Mouse (Mus musculus): ENCODE measurements around the gene Tiam2. TPM values are rescaled to one million over a fixed set of nuclear protein-coding genes. Genes with fewer than 3 reads are reported as not detected.

Gene Tiam2
- polyA plus RNA-seq, 1 experiment from 2014 or later: 20.6 TPM

DNA sequence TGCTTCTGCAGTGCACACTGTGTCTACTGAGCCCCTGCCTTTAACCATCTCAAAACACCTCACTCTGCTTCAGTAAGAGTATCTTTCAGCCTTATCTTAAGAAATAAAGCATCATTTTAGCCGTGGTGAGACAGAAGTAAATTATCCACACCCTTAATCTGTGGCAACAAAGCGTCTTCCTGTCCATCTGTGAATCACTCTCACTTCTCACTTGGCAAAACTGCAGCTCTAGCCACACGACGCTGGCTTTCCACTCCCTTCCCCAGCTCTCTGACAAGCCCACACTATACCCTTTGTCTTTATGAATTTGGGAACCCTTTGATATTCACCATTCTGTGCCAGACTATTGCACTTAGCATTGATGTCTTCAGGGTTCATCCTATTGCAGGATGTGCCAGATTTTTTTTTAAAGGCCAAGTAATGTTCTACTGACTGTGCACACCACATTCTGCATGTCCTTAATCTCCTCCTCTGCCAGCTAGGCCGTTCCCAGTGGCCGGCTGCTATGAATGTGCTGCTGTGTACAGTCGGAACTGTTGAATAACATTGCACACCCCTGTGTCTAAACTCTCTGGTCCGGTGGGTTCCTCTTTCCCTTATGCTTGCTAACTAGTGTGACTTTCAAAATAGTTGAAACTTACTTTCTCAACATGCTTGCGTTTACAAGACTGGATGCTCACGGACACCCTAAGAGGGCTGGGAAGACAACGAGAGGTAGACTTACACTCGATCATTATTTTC is 126.4 kb downstream of the Tiam2 start:
- H3K4me2 ChIP-seq: no peak overlapping the region
- no peaks in the 10 kb centered on the region for H3K9me3 ChIP-seq
- H3K9ac ChIP-seq (replicated peaks): no peak overlapping the region
- H3K4me3 ChIP-seq (replicated peaks): no peak overlapping the region
- no peak for ATAC-seq (ENCODE audit: insufficient number of reproducible peaks, insufficient read depth, low FRiP score, low TSS enrichment, low read depth)
- peaks cover 38% of the 10 kb centered on the region for H3K36me3 ChIP-seq
- WGBS: 86% methylated on average over 12 of the region's 12 CpGs
- H3K4me1 ChIP-seq (replicated peaks): peaks cover 11% of the 10 kb centered on the region; the same call in 1 of the 2 replicates
- no peak overlapping the region for H3K27ac ChIP-seq
- no peaks in the 10 kb centered on the region for H3K27me3 ChIP-seq

DNA sequence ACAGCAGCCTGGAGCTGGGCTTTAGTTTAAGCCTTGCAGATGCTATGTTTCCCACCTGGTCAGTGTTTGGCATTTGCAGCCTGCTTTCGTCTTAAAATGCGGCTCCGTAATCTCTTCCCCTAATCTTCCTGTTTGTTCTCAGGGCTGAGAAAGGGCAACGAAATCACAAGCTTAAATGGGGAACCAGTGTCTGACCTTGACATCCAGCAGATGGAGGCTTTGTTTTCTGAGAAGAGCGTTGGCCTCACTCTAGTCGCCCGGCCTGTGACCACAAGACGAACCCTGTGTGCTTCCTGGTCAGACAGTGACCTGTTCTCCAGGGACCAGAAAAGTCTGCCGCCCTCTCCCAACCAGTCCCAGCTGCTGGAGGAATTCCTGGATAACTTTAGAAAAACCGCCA is 127.6 kb downstream of the Tiam2 start:
- 45% methylated on average over 10 of the region's 10 CpGs for WGBS
- no peak for ATAC-seq (ENCODE audit: insufficient number of reproducible peaks, insufficient read depth, low FRiP score, low TSS enrichment, low read depth)
- Histone ChIP-seq H3K4me3 (replicated peaks) (no peak overlapping the region), H3K9ac (replicated peaks) (no peak overlapping the region), H3K4me1 (replicated peaks) (peaks cover 11% of the 10 kb centered on the region; the same call in 1 of the 2 replicates), H3K27ac (no peak overlapping the region), H3K4me2 (no peak overlapping the region), H3K9me3 (no peaks in the 10 kb centered on the region), H3K27me3 (no peaks in the 10 kb centered on the region), H3K36me3 (peaks cover 38% of the 10 kb centered on the region)

DNA sequence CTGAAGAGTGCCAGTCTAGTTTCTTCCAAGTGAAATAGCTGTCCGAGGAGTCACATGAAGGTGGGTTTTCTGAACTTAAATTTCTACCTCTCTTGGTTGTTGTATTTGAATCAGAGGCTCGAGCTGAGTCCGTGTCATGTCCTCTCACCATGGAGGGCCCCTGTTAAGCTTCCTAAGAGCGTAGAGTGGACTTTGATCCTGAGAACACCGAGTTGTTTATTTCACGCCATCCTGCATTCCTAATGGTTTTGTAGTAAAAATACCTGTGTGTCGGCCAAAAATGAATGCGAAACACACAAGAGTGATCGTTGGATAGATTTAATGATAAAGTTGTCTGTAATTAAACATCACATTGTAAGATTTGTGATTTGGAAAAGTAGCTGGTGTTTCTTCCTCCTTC is 128.5 kb downstream of the Tiam2 start:
- WGBS: 91% methylated on average over 9 of the region's 9 CpGs
- H3K9ac ChIP-seq (replicated peaks): no peak overlapping the region
- no peak overlapping the region for H3K27ac ChIP-seq
- H3K9me3 ChIP-seq: no peaks in the 10 kb centered on the region
- peaks cover 38% of the 10 kb centered on the region for H3K36me3 ChIP-seq
- H3K4me1 ChIP-seq (replicated peaks): peaks cover 11% of the 10 kb centered on the region; the same call in 1 of the 2 replicates
- no peak overlapping the region for H3K4me3 ChIP-seq (replicated peaks)
- ATAC-seq (ENCODE audit: insufficient number of reproducible peaks, insufficient read depth, low FRiP score, low TSS enrichment, low read depth): no peak
- no peak overlapping the region for H3K4me2 ChIP-seq
- no peaks in the 10 kb centered on the region for H3K27me3 ChIP-seq

DNA sequence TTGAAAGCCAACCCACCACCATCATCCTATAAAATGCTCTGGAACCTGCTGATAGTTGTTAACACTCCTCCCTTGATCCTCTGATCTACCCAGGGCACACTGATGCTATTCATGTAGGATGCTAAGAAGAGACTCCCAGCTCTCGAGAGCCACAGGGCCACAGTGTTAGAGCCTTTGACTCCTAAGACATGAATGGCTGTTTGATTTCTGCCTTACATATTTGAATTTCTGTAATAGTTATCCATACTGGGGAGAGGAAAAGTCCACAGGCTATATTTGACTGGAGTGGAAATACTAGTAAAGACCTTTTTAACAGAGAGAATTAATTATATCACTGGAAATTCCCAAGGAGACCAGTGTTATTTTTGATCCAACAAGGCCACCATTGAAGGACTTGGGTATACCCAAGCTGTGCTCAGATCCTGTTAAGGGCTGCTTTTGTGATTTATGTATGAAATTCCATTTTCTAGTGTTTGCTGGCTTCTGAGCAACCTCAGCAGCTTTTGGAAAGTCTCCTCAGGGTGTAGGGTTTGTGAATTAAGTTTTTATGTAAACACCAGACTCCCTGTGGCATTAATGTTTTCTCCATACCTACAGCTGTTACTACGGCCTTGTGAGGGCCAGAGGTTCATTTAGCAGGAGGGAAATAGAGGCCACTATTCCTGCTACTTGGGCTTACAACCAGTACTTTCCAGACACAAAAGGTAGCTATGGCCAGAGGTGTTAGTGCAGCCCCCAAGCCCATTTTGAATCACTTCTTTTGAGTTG is 131.7 kb downstream of the Tiam2 start:
- Histone ChIP-seq H3K9me3 (no peaks in the 10 kb centered on the region), H3K9ac (replicated peaks) (no peak overlapping the region), H3K4me3 (replicated peaks) (no peak overlapping the region), H3K27ac (peak overlapping the region; percentile 66), H3K27me3 (no peaks in the 10 kb centered on the region), H3K36me3 (peaks cover 23% of the 10 kb centered on the region), H3K4me2 (no peak overlapping the region), H3K4me1 (replicated peaks) (peaks cover 12% of the 10 kb centered on the region; the same call in 1 of the 2 replicates)
- 57% methylated on average over 2 of the region's 2 CpGs for WGBS
- ATAC-seq (ENCODE audit: insufficient number of reproducible peaks, insufficient read depth, low FRiP score, low TSS enrichment, low read depth): no peak

DNA sequence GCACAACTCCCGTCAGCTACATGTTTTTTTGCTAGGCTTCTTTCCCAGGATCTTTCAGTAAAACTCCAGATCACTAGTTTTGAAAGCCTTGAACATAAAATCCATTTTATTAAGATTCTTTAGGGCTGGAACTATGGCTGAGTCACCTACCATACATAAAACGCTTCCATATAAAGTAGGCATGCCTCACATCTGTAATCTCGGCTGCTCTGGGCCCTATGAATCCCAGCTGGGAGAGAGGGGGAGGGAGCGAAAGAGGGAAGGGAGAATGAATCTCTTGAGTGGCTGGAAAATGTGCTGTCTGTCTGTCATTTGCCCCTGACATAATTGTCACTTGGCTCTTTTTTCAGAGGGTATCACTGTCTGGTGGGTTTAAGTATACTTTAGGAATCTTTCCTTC is 139.5 kb downstream of the Tiam2 start:
- WGBS: 44% methylated on average over 4 of the region's 4 CpGs
- H3K9me3 ChIP-seq: no peaks in the 10 kb centered on the region
- H3K27me3 ChIP-seq: no peaks in the 10 kb centered on the region
- no peak overlapping the region for H3K4me2 ChIP-seq
- ATAC-seq (ENCODE audit: insufficient number of reproducible peaks, insufficient read depth, low FRiP score, low TSS enrichment, low read depth): no peak
- H3K27ac ChIP-seq: no peak overlapping the region
- peaks cover 21% of the 10 kb centered on the region for H3K4me1 ChIP-seq (replicated peaks)
- H3K36me3 ChIP-seq: peaks cover 9% of the 10 kb centered on the region; the same call in 1 of the 2 replicates
- H3K9ac ChIP-seq (replicated peaks): no peak overlapping the region
- no peak overlapping the region for H3K4me3 ChIP-seq (replicated peaks)

DNA sequence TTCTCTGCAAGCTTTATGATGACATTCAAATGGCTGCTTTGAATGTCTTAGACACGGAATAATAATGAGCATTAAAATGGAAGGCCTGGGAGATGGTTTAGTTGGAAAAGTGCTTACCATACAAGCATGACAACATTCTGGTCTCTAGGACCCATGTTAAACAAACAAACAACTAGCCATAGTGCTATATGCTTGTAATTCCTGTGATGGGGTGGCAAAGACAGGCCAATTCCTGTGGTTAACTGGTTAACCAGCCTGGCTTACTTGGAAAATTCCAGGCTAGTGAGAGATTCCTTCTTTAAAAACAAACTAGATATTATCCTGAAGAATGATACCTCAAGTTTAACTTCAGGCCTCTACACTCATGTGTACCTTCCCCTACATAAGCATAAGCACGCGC is 140.3 kb downstream of the Tiam2 start:
- Histone ChIP-seq H3K9me3 (no peaks in the 10 kb centered on the region), H3K4me3 (replicated peaks) (no peak overlapping the region), H3K4me2 (no peak overlapping the region), H3K9ac (replicated peaks) (no peak overlapping the region), H3K36me3 (peaks cover 4% of the 10 kb centered on the region; the same call in 1 of the 2 replicates), H3K27me3 (no peaks in the 10 kb centered on the region), H3K4me1 (replicated peaks) (peaks cover 21% of the 10 kb centered on the region), H3K27ac (no peak overlapping the region)
- WGBS: 94% methylated on average over 3 of the region's 3 CpGs
- ATAC-seq (ENCODE audit: insufficient number of reproducible peaks, insufficient read depth, low FRiP score, low TSS enrichment, low read depth): no peak

DNA sequence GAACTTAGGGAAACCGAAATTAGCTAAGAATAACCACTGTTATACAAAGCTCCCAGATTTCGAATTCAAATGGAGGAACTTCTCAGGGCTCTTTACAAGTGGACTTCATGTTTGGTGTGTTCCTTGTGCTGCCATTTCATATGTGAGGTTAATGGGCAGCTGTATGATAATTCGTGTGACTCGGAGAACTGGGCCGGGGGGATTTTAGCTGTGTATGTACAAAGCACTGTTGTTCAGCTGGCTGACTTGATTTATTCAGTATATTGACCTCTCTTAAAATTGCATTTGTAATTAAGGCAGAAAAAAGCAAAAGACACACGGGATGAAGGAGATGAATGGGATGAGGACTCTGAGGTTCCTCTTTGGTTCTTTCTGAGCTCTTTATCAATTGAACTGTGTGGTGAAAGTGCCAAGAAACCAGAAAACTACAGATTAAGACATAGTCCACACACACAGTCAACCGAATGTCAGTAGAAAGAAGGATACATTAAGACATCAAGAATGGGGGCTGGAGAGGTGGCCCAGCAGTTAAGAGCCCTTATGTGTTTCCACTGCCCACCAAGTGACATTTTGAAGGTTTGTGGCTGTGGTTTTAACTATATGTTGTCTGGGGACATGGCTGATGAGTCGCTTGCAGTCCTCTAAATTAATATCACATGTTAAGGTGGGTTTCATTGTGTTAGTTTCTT is 141.4 kb downstream of the Tiam2 start:
- Histone ChIP-seq H3K4me3 (replicated peaks) (no peak overlapping the region), H3K36me3 (no peaks in the 10 kb centered on the region; the same call in 1 of the 2 replicates), H3K27ac (no peak overlapping the region), H3K27me3 (no peaks in the 10 kb centered on the region), H3K9ac (replicated peaks) (no peak overlapping the region), H3K4me1 (replicated peaks) (peaks cover 21% of the 10 kb centered on the region), H3K4me2 (no peak overlapping the region), H3K9me3 (no peaks in the 10 kb centered on the region)
- ATAC-seq (ENCODE audit: insufficient number of reproducible peaks, insufficient read depth, low FRiP score, low TSS enrichment, low read depth): no peak
- WGBS: 86% methylated on average over 8 of the region's 8 CpGs

DNA sequence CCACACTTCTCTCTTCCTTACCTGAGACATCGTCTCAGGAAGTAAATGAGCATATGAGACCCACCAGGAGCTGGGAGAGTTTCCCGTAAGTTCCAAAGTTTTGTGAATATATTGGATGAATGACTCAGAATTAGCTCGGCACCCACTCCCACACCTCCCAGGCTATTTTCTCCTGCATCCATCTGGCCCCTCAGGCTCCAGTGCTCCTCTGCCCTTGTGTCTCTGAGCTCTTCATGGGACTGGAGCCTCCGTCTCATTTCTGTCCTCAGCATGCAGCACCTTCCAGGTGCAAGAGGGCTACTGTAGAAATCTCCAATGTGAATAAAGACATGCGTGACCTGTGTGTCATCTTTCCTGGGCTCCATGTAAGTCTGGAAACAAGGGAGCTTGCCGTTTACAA is 145.6 kb downstream of the Tiam2 start:
- Histone ChIP-seq H3K36me3 (peaks cover under 1% of the 10 kb centered on the region; the same call in 1 of the 2 replicates), H3K9me3 (no peaks in the 10 kb centered on the region), H3K9ac (replicated peaks) (no peak overlapping the region), H3K4me3 (replicated peaks) (no peak overlapping the region), H3K27ac (no peak overlapping the region), H3K4me1 (replicated peaks) (no peaks in the 10 kb centered on the region), H3K27me3 (no peaks in the 10 kb centered on the region), H3K4me2 (no peak overlapping the region)
- no peak for ATAC-seq (ENCODE audit: insufficient number of reproducible peaks, insufficient read depth, low FRiP score, low TSS enrichment, low read depth)
- 86% methylated on average over 6 of the region's 6 CpGs for WGBS

DNA sequence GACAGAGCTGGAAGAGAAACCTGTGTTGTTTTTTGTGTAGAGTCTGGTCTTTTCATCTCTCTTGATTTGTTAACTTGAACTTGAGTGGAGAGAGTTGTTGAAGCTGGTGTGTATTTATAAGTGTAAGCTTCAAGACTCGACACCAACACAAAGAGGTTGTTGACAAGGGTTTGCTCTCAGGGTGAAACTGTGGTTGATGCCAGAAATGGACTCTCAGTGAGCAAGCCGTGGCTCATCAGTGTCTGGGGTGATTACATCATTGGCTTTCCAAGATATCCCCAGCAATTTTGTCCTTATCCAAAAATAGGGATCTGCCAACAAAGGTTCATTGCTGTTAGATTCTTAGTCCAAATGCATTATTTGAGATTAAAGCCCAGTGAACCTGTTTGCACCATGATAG is 150.2 kb downstream of the Tiam2 start:
- no peaks in the 10 kb centered on the region for H3K9me3 ChIP-seq
- H3K4me1 ChIP-seq (replicated peaks): no peaks in the 10 kb centered on the region
- H3K9ac ChIP-seq (replicated peaks): no peak overlapping the region
- no peaks in the 10 kb centered on the region for H3K27me3 ChIP-seq
- ATAC-seq (ENCODE audit: insufficient number of reproducible peaks, insufficient read depth, low FRiP score, low TSS enrichment, low read depth): no peak
- no peak overlapping the region for H3K27ac ChIP-seq
- peaks cover 28% of the 10 kb centered on the region for H3K36me3 ChIP-seq
- 86% methylated on average over 2 of the region's 2 CpGs for WGBS
- H3K4me2 ChIP-seq: no peak overlapping the region
- H3K4me3 ChIP-seq (replicated peaks): no peak overlapping the region

DNA sequence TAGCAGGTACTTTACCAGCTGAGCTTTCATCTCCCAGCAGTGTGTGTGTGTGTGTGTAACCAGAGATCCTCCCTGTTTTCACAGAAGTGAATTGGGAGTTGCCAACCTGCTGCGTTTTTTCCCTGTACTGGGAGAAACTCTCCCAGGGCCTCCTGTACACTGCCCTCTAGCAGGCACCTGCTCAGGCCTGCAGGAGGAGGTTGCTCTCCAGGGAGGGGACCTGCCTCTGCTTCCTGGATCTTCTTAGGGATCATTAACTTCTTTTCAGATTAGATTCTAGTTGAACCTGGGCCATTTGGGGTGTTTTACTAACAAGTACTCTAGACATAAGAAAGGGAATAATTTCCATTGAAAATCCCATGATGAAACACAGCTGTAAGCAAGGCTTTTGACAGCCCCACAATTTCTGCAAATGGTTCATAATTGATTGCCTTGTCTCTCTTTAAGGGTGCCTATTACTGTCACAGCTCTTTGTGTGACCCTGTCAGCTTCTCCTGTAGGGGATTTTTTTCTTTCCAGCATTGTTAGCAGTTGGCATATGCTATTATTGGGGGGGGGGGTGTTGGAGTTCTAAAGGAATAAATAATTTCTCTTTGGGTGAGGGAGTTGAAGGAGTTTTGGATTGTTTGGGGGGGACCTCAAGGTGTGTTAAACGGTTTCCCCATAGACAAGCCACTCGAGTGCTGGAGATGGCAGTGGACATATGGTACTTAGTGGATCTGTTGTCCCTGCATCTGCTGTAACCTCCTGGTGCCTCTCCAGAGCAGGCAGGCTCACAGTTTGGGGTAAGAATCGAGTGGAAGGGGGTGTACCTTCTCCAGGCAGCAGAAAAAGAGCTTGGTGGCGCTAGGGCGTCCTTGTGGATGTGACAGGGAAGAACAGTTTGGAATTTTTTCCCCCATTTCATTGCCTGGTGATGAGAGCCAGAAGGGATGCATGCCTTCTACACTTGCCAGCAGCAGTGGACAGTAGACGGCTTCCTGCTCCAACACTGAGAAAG is 155.5 kb downstream of the Tiam2 start:
- 63% methylated on average over 7 of the region's 7 CpGs for WGBS
- peaks cover 42% of the 10 kb centered on the region for H3K36me3 ChIP-seq
- ATAC-seq (ENCODE audit: insufficient number of reproducible peaks, insufficient read depth, low FRiP score, low TSS enrichment, low read depth): no peak
- H3K27me3 ChIP-seq: no peaks in the 10 kb centered on the region
- no peaks in the 10 kb centered on the region for H3K9me3 ChIP-seq
- no peak overlapping the region for H3K4me2 ChIP-seq
- no peak overlapping the region for H3K4me3 ChIP-seq (replicated peaks)
- H3K9ac ChIP-seq (replicated peaks): no peak overlapping the region
- no peaks in the 10 kb centered on the region for H3K4me1 ChIP-seq (replicated peaks)
- no peak overlapping the region for H3K27ac ChIP-seq

Data from limb, embryonic 12.5 days (tissue).